ENCODE assay signal across 32 mouse cellular contexts in genomic region chr7:81845313-81845712, GRCm38 (mm10). TPM values are rescaled to one million over a fixed set of nuclear protein-coding genes. Genes with fewer than 3 reads are reported as not detected.
DNase-seq lines count a peak whose midpoint lies in the region; ATAC-seq and TF ChIP-seq lines count a peak whose summit lies in the region.
"Had no signal": no experiment of that assay in that cellular context is flagged by ENCODE, and none has a peak within 500 bp of the region (broad histone marks: within the 10 kb centered on the region; RNA-seq: fewer than 3 reads in every experiment).

No protein-coding gene starts in this region.

- DNase-seq in gastrocnemius, adult 2 months, result no peak
- DNase-seq in gastrocnemius, postnatal 25 days, result no peak
- DNase-seq in embryonic facial prominence, embryonic 10.5 days (ENCODE audit: low spot score), result peak; percentile 6
- DNase-seq in stomach, postnatal 0 days (ENCODE audit: low spot score), result peak; percentile 8
- no peak for DNase-seq in midbrain, embryonic 14.5 days
- DNase-seq: adrenal gland, adult 8-10 months; cerebellum, adult 11 months; cerebellum, adult 2 months; cerebellum, adult 9-11 months; cerebellum, postnatal 25 days; forebrain, postnatal 0 days; gastrocnemius, postnatal 36 days; heart, postnatal 10 days; heart, postnatal 36 days had no signal

- H3K27me3 ChIP-seq in embryonic facial prominence, embryonic 10.5 days (replicated peaks; ENCODE audit: low read depth, poor library complexity, severe bottlenecking), result no peaks in the 10 kb centered on the region
- peaks cover 7% of the 10 kb centered on the region for H3K27me3 ChIP-seq in myocyte (ENCODE audit: control insufficient read depth, insufficient read depth, insufficient read length)
- H3K27me3 ChIP-seq in stomach, postnatal 0 days (ENCODE audit: control insufficient read depth, insufficient read depth, low read length), result no peaks in the 10 kb centered on the region
- H3K27me3 ChIP-seq in midbrain, embryonic 14.5 days (ENCODE audit: control insufficient read depth, insufficient read depth, low read length), result no peaks in the 10 kb centered on the region
- H3K27me3 ChIP-seq: embryonic facial prominence, embryonic 13.5 days; forebrain, embryonic 13.5 days; heart, embryonic 12.5 days; heart, embryonic 15.5 days; hindbrain, embryonic 13.5 days; intestine, embryonic 15.5 days had no signal

- H3ac ChIP-seq in myocyte (ENCODE audit: control insufficient read depth, insufficient read length), result no peak overlapping the region

- no peaks in the 10 kb centered on the region for H3K79me2 ChIP-seq in myocyte (ENCODE audit: control insufficient read depth, insufficient read depth)

- H3K4me1 ChIP-seq in embryonic facial prominence, embryonic 10.5 days, result peaks cover 28% of the 10 kb centered on the region
- H3K4me1 ChIP-seq in stomach, postnatal 0 days (replicated peaks; ENCODE audit: control insufficient read depth, insufficient read depth), result no peaks in the 10 kb centered on the region
- no peaks in the 10 kb centered on the region for H3K4me1 ChIP-seq in midbrain, embryonic 14.5 days (ENCODE audit: control insufficient read depth, insufficient read depth, low read length)
- H3K4me1 ChIP-seq: hindbrain, embryonic 10.5 days; intestine, embryonic 15.5 days had no signal

- no peak overlapping the region for H3K27ac ChIP-seq in gastrocnemius, adult 2 months
- H3K27ac ChIP-seq in embryonic facial prominence, embryonic 10.5 days (replicated peaks), result no peak overlapping the region
- no peak overlapping the region for H3K27ac ChIP-seq in stomach, postnatal 0 days (replicated peaks)
- H3K27ac ChIP-seq in midbrain, embryonic 14.5 days (replicated peaks; ENCODE audit: low read depth, low read length), result no peak overlapping the region
- H3K27ac ChIP-seq: embryonic facial prominence, embryonic 13.5 days; forebrain, embryonic 13.5 days; heart, embryonic 15.5 days; hindbrain, embryonic 10.5 days; hindbrain, embryonic 13.5 days; intestine, embryonic 15.5 days had no signal

- no peak for TF ChIP-seq CTCF in gastrocnemius, adult 2 months (IDR thresholded peaks at IDR 0.05)
- TF ChIP-seq CTCF in stomach, postnatal 0 days (IDR thresholded peaks at IDR 0.05; ENCODE audit: low read depth), result no peak

- WGBS in embryonic facial prominence, embryonic 10.5 days, result 78% methylated on average over 3 of the region's 3 CpGs
- 77% methylated on average over 3 of the region's 3 CpGs for WGBS in stomach, postnatal 0 days
- WGBS in midbrain, embryonic 14.5 days, result 87% methylated on average over 3 of the region's 3 CpGs

- no peaks in the 10 kb centered on the region for H3K9me3 ChIP-seq in embryonic facial prominence, embryonic 10.5 days
- H3K9me3 ChIP-seq in stomach, postnatal 0 days (ENCODE audit: control insufficient read depth, low read length), result no peaks in the 10 kb centered on the region
- no peaks in the 10 kb centered on the region for H3K9me3 ChIP-seq in midbrain, embryonic 14.5 days (ENCODE audit: control insufficient read depth, low read length)
- H3K9me3 ChIP-seq: embryonic facial prominence, embryonic 13.5 days; forebrain, embryonic 13.5 days; heart, embryonic 12.5 days; heart, embryonic 15.5 days; hindbrain, embryonic 10.5 days; hindbrain, embryonic 13.5 days; intestine, embryonic 15.5 days had no signal

- no peak for ATAC-seq in stomach, postnatal 0 days (ENCODE audit: low FRiP score, low TSS enrichment)
- no peak for ATAC-seq in midbrain, embryonic 14.5 days (ENCODE audit: low FRiP score, low TSS enrichment)
- ATAC-seq: CD4-positive, CD25-positive, alpha-beta regulatory T cell, adult 4 months; forebrain, embryonic 13.5 days; forebrain, postnatal 0 days; hindbrain, embryonic 16.5 days; intestine, embryonic 15.5 days had no signal

- no peak overlapping the region for H3K9ac ChIP-seq in stomach, postnatal 0 days (ENCODE audit: low read length)
- H3K9ac ChIP-seq in midbrain, embryonic 14.5 days (replicated peaks; ENCODE audit: low read length), result no peak overlapping the region
- H3K9ac ChIP-seq: embryonic facial prominence, embryonic 13.5 days; forebrain, embryonic 13.5 days; forebrain, postnatal 0 days; heart, embryonic 12.5 days; heart, embryonic 15.5 days; hindbrain, embryonic 13.5 days; intestine, embryonic 15.5 days had no signal

- peak overlapping the region; percentile 11; the same call in 1 of the 2 replicates for H3K4me3 ChIP-seq in gastrocnemius, adult 2 months
- H3K4me3 ChIP-seq in embryonic facial prominence, embryonic 10.5 days, result no peak overlapping the region
- no peak overlapping the region for H3K4me3 ChIP-seq in myocyte
- no peak overlapping the region for H3K4me3 ChIP-seq in stomach, postnatal 0 days (ENCODE audit: low read depth, low read length)
- H3K4me3 ChIP-seq in midbrain, embryonic 14.5 days (replicated peaks; ENCODE audit: low read depth, low read length), result no peak overlapping the region
- H3K4me3 ChIP-seq: embryonic facial prominence, embryonic 13.5 days; erythroblast, embryonic 14.5 days; forebrain, embryonic 13.5 days; heart, embryonic 12.5 days; heart, embryonic 15.5 days; hindbrain, embryonic 10.5 days; hindbrain, embryonic 13.5 days; intestine, embryonic 15.5 days had no signal

- intact Hi-C loops in gastrocnemius, adult 2 months (cut with DNase I), result no loop called here

- no peaks in the 10 kb centered on the region for H3K36me3 ChIP-seq in embryonic facial prominence, embryonic 10.5 days (replicated peaks)
- H3K36me3 ChIP-seq in myocyte (ENCODE audit: control insufficient read depth, insufficient read depth), result no peaks in the 10 kb centered on the region
- H3K36me3 ChIP-seq in stomach, postnatal 0 days (ENCODE audit: control insufficient read depth, insufficient read depth, low read length), result no peaks in the 10 kb centered on the region
- no peaks in the 10 kb centered on the region for H3K36me3 ChIP-seq in midbrain, embryonic 14.5 days (ENCODE audit: control insufficient read depth, insufficient read depth, low read length)
- H3K36me3 ChIP-seq: embryonic facial prominence, embryonic 13.5 days; heart, embryonic 12.5 days; heart, embryonic 15.5 days; hindbrain, embryonic 10.5 days; hindbrain, embryonic 13.5 days; intestine, embryonic 15.5 days had no signal

- TF ChIP-seq EP300 in stomach, postnatal 0 days (optimal IDR thresholded peaks at IDR 0.05), result no peak

- no peak for TF ChIP-seq POLR2A in myocyte (IDR thresholded peaks at IDR 0.05; ENCODE audit: insufficient read length, low read depth)

- peak overlapping the region; percentile 42 for H3K4me2 ChIP-seq in myocyte (ENCODE audit: low read depth)
- H3K4me2 ChIP-seq in stomach, postnatal 0 days (replicated peaks; ENCODE audit: low read depth), result no peak overlapping the region
- no peak overlapping the region for H3K4me2 ChIP-seq in midbrain, embryonic 14.5 days (ENCODE audit: low read length)
- H3K4me2 ChIP-seq: embryonic facial prominence, embryonic 13.5 days; forebrain, embryonic 13.5 days; heart, embryonic 12.5 days; heart, embryonic 15.5 days; hindbrain, embryonic 13.5 days; intestine, embryonic 15.5 days had no signal

TF ChIP-seq in myocyte, 11 proteins besides CTCF, POLR2A, EP300 and RAD21 (continues in another document):
- no peak for TF ChIP-seq SRF (IDR thresholded peaks at IDR 0.05; ENCODE audit: control insufficient read depth, insufficient read length, low read depth)
- no peak for TF ChIP-seq TCF3 (IDR thresholded peaks at IDR 0.05; ENCODE audit: insufficient read length, low read depth)
- TF ChIP-seq MYOG (IDR thresholded peaks at IDR 0.05; ENCODE audit: control insufficient read depth in 1 of 3, insufficient read depth in 1 of 3, insufficient read length in 2 of 3, low read depth in 2 of 3), result no peak
- no peak for TF ChIP-seq MYOD1 (IDR thresholded peaks at IDR 0.05; ENCODE audit: control insufficient read depth in 1 of 3, insufficient read length in 2 of 3, low read depth in 2 of 3)
- TF ChIP-seq REST (IDR thresholded peaks at IDR 0.05; ENCODE audit: insufficient read depth, insufficient read length), result no peak
- no peak for TF ChIP-seq TCF12 (IDR thresholded peaks at IDR 0.05; ENCODE audit: insufficient read depth, poor library complexity, severe bottlenecking)
- no peak for TF ChIP-seq MAX (IDR thresholded peaks at IDR 0.05; ENCODE audit: low read depth)
- TF ChIP-seq USF1 (IDR thresholded peaks at IDR 0.05; ENCODE audit: low read depth), result no peak
- no peak for TF ChIP-seq E2F4 (IDR thresholded peaks at IDR 0.05; ENCODE audit: insufficient read depth)
- no peak for TF ChIP-seq POLR2AphosphoS2 (IDR thresholded peaks at IDR 0.05; ENCODE audit: insufficient read length, low read depth)

RNA-seq across cellular contexts. Expression of gene Gm10160, which starts 10.3 kb away (rescaled TPM):
- total RNA-seq in gastrocnemius, adult 2 months (2021), result not detected
- total RNA-seq in gastrocnemius, postnatal 25 days (2021), result not detected
- not detected in 2 replicates for polyA plus RNA-seq in embryonic facial prominence, embryonic 10.5 days (2016; fragmentation: Nextera tagmentation; extraction: Ambion mirVana)
- polyA plus RNA-seq in myocyte (2012; fragmentation: generic; extraction: Trizol), result not detected
- polyA plus RNA-seq in stomach, postnatal 0 days (2015; fragmentation: Nextera tagmentation; extraction: Ambion mirVana), result not detected in 2 replicates
- not detected in 2 replicates for polyA plus RNA-seq in midbrain, embryonic 14.5 days (2014; fragmentation: Nextera tagmentation; extraction: Ambion mirVana)
- total RNA-seq: adrenal gland, adult 8-10 months; adrenal gland, postnatal 36 days; common myeloid progenitor, adult 5-6 weeks; forebrain, postnatal 0 days; gastrocnemius, adult 8-10 months; gastrocnemius, postnatal 36 days; granulocyte monocyte progenitor cell, adult 5-6 weeks; heart, postnatal 10 days; heart, postnatal 36 days; MEL had no signal
- polyA plus RNA-seq: C2C12; CD4-positive, CD25-positive, alpha-beta regulatory T cell, adult 4 months; cerebellum, adult 2 months; embryonic facial prominence, embryonic 13.5 days; erythroblast, embryonic 14.5 days; forebrain, embryonic 13.5 days; forebrain, postnatal 0 days; frontal cortex, adult 2 months; heart, embryonic 12.5 days; heart, embryonic 15.5 days; hindbrain, embryonic 10.5 days; hindbrain, embryonic 13.5 days; hindbrain, embryonic 16.5 days; intestine, embryonic 15.5 days had no signal

RNA-seq across cellular contexts. Expression of gene Tm6sf1, which starts 13.5 kb away (rescaled TPM):
- total RNA-seq in gastrocnemius, adult 2 months (2021), result 10 to 100 TPM in 1 of 2 experiments, 1 to 10 TPM in 1; 5.8 to 13.1 TPM
- total RNA-seq in gastrocnemius, postnatal 25 days (2021), result 10 to 100 TPM; 23.5 to 30.1 TPM
- polyA plus RNA-seq in embryonic facial prominence, embryonic 10.5 days (2016; fragmentation: Nextera tagmentation; extraction: Ambion mirVana), result 10.7 and 12.2 TPM in 2 replicates
- polyA plus RNA-seq in myocyte (2012; fragmentation: generic; extraction: Trizol), result 11.4 TPM
- polyA plus RNA-seq in stomach, postnatal 0 days (2015; fragmentation: Nextera tagmentation; extraction: Ambion mirVana), result 5.2 and 5.5 TPM in 2 replicates
- polyA plus RNA-seq in midbrain, embryonic 14.5 days (2014; fragmentation: Nextera tagmentation; extraction: Ambion mirVana), result 6.7 and 10.9 TPM in 2 replicates

RNA-seq across cellular contexts. Expression of gene Btbd1, which starts 16.1 kb away (rescaled TPM):
- total RNA-seq in gastrocnemius, adult 2 months (2021), result 100 to 1,000 TPM; 145 to 194 TPM
- total RNA-seq in gastrocnemius, postnatal 25 days (2021), result 100 to 1,000 TPM; 147 to 165 TPM
- polyA plus RNA-seq in embryonic facial prominence, embryonic 10.5 days (2016; fragmentation: Nextera tagmentation; extraction: Ambion mirVana), result 56.2 and 58.9 TPM in 2 replicates
- polyA plus RNA-seq in myocyte (2012; fragmentation: generic; extraction: Trizol), result 66.6 TPM
- 37.9 and 40.6 TPM in 2 replicates for polyA plus RNA-seq in stomach, postnatal 0 days (2015; fragmentation: Nextera tagmentation; extraction: Ambion mirVana)
- 87.9 and 134 TPM in 2 replicates for polyA plus RNA-seq in midbrain, embryonic 14.5 days (2014; fragmentation: Nextera tagmentation; extraction: Ambion mirVana)

RNA-seq across cellular contexts. Expression of gene 3110040N11Rik, which starts 56.0 kb away (rescaled TPM):
- total RNA-seq in gastrocnemius, adult 2 months (2021), result 10 to 100 TPM; 17.3 to 23.7 TPM
- 10 to 100 TPM; 13.3 to 16.9 TPM for total RNA-seq in gastrocnemius, postnatal 25 days (2021)
- 42.6 and 50.2 TPM in 2 replicates for polyA plus RNA-seq in embryonic facial prominence, embryonic 10.5 days (2016; fragmentation: Nextera tagmentation; extraction: Ambion mirVana)
- polyA plus RNA-seq in myocyte (2012; fragmentation: generic; extraction: Trizol), result 28.6 TPM
- polyA plus RNA-seq in stomach, postnatal 0 days (2015; fragmentation: Nextera tagmentation; extraction: Ambion mirVana), result 46.2 and 46.7 TPM in 2 replicates
- polyA plus RNA-seq in midbrain, embryonic 14.5 days (2014; fragmentation: Nextera tagmentation; extraction: Ambion mirVana), result 48.8 and 57.5 TPM in 2 replicates

Comparison
In these comparisons a context has a peak if more than half of its experiments do, and no peak if none do; other contexts are left out.
1. DNase-seq: peak in embryonic facial prominence, embryonic 10.5 days (single experiment) and stomach, postnatal 0 days (single experiment); none in gastrocnemius, adult 2 months (single experiment), gastrocnemius, postnatal 25 days (single experiment) and midbrain, embryonic 14.5 days (single experiment).